Mouse (Mus musculus): Measurements from ENCODE around the gene Parvb. TPM values are rescaled to one million over a fixed set of nuclear protein-coding genes. Genes with fewer than 3 reads are reported as not detected.

The Parvb gene
- total and polyA plus RNA-seq, 3 experiments, result 4.8 to 58.0 TPM; not detected in 1

- Histone ChIP-seq H3K27me3 (ENCODE audit: control insufficient read depth in 1 of 2, insufficient read depth in 2 of 2, low read length in 2 of 2) (no peaks in the 10 kb centered on the region), H3K27ac (ENCODE audit: control insufficient read depth, low read depth, low read length) (no peak overlapping the region), H3K4me1 (ENCODE audit: control insufficient read depth in 1 of 2, insufficient read depth in 2 of 2, low read length in 2 of 2) (peaks cover 11 to 26% of the 10 kb centered on the region in 2 experiments), H3K79me2 (ENCODE audit: control insufficient read depth, insufficient read depth, low read length, poor library complexity) (no peaks in the 10 kb centered on the region), H3K4me3 (ENCODE audit: control insufficient read depth in 1 of 2, insufficient read depth in 1 of 2, low read depth in 2 of 2, low read length in 2 of 2) (no peak overlapping the region), H3K9ac (ENCODE audit: control insufficient read depth, low read depth, low read length, poor library complexity, severe bottlenecking) (no peak overlapping the region), H3K36me3 (ENCODE audit: control insufficient read depth in 1 of 2, insufficient read depth in 2 of 2, low read length in 2 of 2) (peaks cover 0 to 23% of the 10 kb centered on the region in 2 experiments; a peak in 2 of 4 replicates), H3K9me3 (replicated peaks; ENCODE audit: insufficient read depth, low read length) (no peaks in the 10 kb centered on the region)
- DNase-seq (ENCODE audit: low read depth, low spot score), result no peak
- no peak for TF ChIP-seq BHLHE40 (IDR thresholded peaks at IDR 0.05; ENCODE audit: borderline replicate concordance, low read depth, low read length)
- no peak for TF ChIP-seq SMC3 (IDR thresholded peaks at IDR 0.05; ENCODE audit: low read depth, low read length)
- no peak for TF ChIP-seq POLR2AphosphoS5 (IDR thresholded peaks at IDR 0.05; ENCODE audit: borderline replicate concordance, low read depth, low read length)
- no peak for TF ChIP-seq ZMIZ1 (IDR thresholded peaks at IDR 0.05; ENCODE audit: low read depth, low read length)
- TF ChIP-seq ZKSCAN1 (IDR thresholded peaks at IDR 0.05; ENCODE audit: low read depth, low read length), result no peak
- TF ChIP-seq MYB (IDR thresholded peaks at IDR 0.05; ENCODE audit: low read depth, low read length), result no peak
- no peak for TF ChIP-seq TAL1 (IDR thresholded peaks at IDR 0.05; ENCODE audit: low read length)
- TF ChIP-seq MAX (IDR thresholded peaks at IDR 0.05; ENCODE audit: low read length), result no peak
- no peak for TF ChIP-seq KAT2A (conservative IDR thresholded peaks at IDR 0.05; ENCODE audit: low read depth, low read length)
- TF ChIP-seq CTCF (IDR thresholded peaks at IDR 0.05 in 2 of 3, conservative IDR thresholded peaks at IDR 0.05 in 1 of 3; ENCODE audit: control insufficient read depth in 1 of 3, insufficient read depth in 1 of 3, low read depth in 2 of 3, low read length in 3 of 3, poor library complexity in 1 of 3, severe bottlenecking in 1 of 3), result no peak
- TF ChIP-seq ZNF384 (IDR thresholded peaks at IDR 0.05; ENCODE audit: low read depth, low read length), result no peak
- no peak for TF ChIP-seq POLR2AphosphoS2 (IDR thresholded peaks at IDR 0.05; ENCODE audit: low read length)
- no peak for TF ChIP-seq MEF2A (IDR thresholded peaks at IDR 0.05; ENCODE audit: extremely low read depth, insufficient replicate concordance, low read depth, low read length, poor library complexity, severe bottlenecking)
- TF ChIP-seq MXI1 (IDR thresholded peaks at IDR 0.05; ENCODE audit: low read depth, low read length), result no peak
Observed at GRCm38 (mm10) chr15:84213162-84213739, 18.6 kb upstream of the Parvb start.

- no peak for DNase-seq (ENCODE audit: low read depth, low spot score)
- Histone ChIP-seq H3K27ac (ENCODE audit: control insufficient read depth, low read depth, low read length) (no peak overlapping the region), H3K9me3 (replicated peaks; ENCODE audit: insufficient read depth, low read length) (no peaks in the 10 kb centered on the region), H3K27me3 (ENCODE audit: control insufficient read depth in 1 of 2, insufficient read depth in 2 of 2, low read length in 2 of 2) (no peaks in the 10 kb centered on the region), H3K36me3 (ENCODE audit: control insufficient read depth in 1 of 2, insufficient read depth in 2 of 2, low read length in 2 of 2) (peaks cover 0 to 18% of the 10 kb centered on the region in 2 experiments; a peak in 2 of 4 replicates), H3K79me2 (ENCODE audit: control insufficient read depth, insufficient read depth, low read length, poor library complexity) (no peaks in the 10 kb centered on the region), H3K4me1 (ENCODE audit: control insufficient read depth in 1 of 2, insufficient read depth in 2 of 2, low read length in 2 of 2) (peaks cover 4 to 17% of the 10 kb centered on the region in 2 experiments), H3K4me3 (ENCODE audit: control insufficient read depth in 1 of 2, insufficient read depth in 1 of 2, low read depth in 2 of 2, low read length in 2 of 2) (no peak overlapping the region), H3K9ac (ENCODE audit: control insufficient read depth, low read depth, low read length, poor library complexity, severe bottlenecking) (no peak overlapping the region)
- no peak for TF ChIP-seq MXI1 (IDR thresholded peaks at IDR 0.05; ENCODE audit: low read depth, low read length)
- no peak for TF ChIP-seq UBTF (IDR thresholded peaks at IDR 0.05; ENCODE audit: borderline replicate concordance, insufficient read depth, low read depth, low read length)
- no peak for TF ChIP-seq ETS1 (IDR thresholded peaks at IDR 0.05; ENCODE audit: low read depth, low read length)
- TF ChIP-seq NELFE (IDR thresholded peaks at IDR 0.05; ENCODE audit: low read depth, low read length), result no peak
- TF ChIP-seq SMC3 (IDR thresholded peaks at IDR 0.05; ENCODE audit: low read depth, low read length), result no peak
- TF ChIP-seq KAT2A (conservative IDR thresholded peaks at IDR 0.05; ENCODE audit: low read depth, low read length), result no peak
- no peak for TF ChIP-seq MYC (IDR thresholded peaks at IDR 0.05; ENCODE audit: low read depth, low read length)
Observed at GRCm38 (mm10) chr15:84214476-84214875, 17.4 kb upstream of the Parvb start.

Data from MEL (cell line).